Mouse (Mus musculus) G1E (cell line): ENCODE measurements around the gene Npy2r. TPM values are rescaled to one million over a fixed set of nuclear protein-coding genes. Genes with fewer than 3 reads are reported as not detected.

ENCODE experiments used
- ATAC-seq: 2 replicates; pipeline ENCODE4 v1.8.0; 2016; ENCODE audit warnings: mild to moderate bottlenecking; ENCODE audit not compliant: insufficient number of reproducible peaks, poor library complexity, low FRiP score, severe bottlenecking; ENCODE audit errors: extremely low read depth
- DNase-seq: peaks from one replicate; pipeline ENCODE4 v3.0.0; 2012; ENCODE audit warnings: low spot score
- H3K27me3 ChIP-seq: 2 replicates; pipeline ENCODE4 v1.6.1; 2012; ENCODE audit warnings: mild to moderate bottlenecking, low read length, inconsistent platforms; ENCODE audit not compliant: insufficient read depth
- H3K36me3 ChIP-seq: replicated peaks from 2 replicates; pipeline ENCODE3; 2012; ENCODE audit warnings: mild to moderate bottlenecking, inconsistent platforms
- H3K4me1 ChIP-seq: 2 replicates; pipeline ENCODE4 v1.6.1; 2012; ENCODE audit warnings: low read depth, low read length, inconsistent platforms, mixed read lengths; ENCODE audit not compliant: insufficient read depth
- H3K4me3 ChIP-seq: 2 replicates; pipeline ENCODE4 v1.5.1; 2012; ENCODE audit warnings: low read depth, mild to moderate bottlenecking, inconsistent platforms, low read length, moderate library complexity, mixed read lengths
- H3K9me3 ChIP-seq: replicated peaks from 2 replicates; pipeline ENCODE4 v1.6.1; 2012; ENCODE audit warnings: inconsistent platforms
- CTCF ChIP-seq: IDR thresholded peaks from 2 replicates; pipeline ENCODE4 v1.5.1; 2012; ENCODE audit warnings: low read depth, low read length, inconsistent platforms, mixed read lengths
- GATA1 ChIP-seq: IDR thresholded peaks from 2 replicates; pipeline ENCODE4 v1.6.1; 2012; ENCODE audit warnings: borderline replicate concordance, low read length, inconsistent platforms, mixed read lengths
- GATA2 ChIP-seq: IDR thresholded peaks from 2 replicates; pipeline ENCODE4 v1.6.1; 2012; ENCODE audit warnings: low read depth, low read length, inconsistent platforms, borderline replicate concordance
- POLR2AphosphoS5 ChIP-seq: IDR thresholded peaks from 2 replicates; pipeline ENCODE4 v1.6.1; 2012; ENCODE audit warnings: low read depth, low read length, inconsistent platforms; ENCODE audit not compliant: insufficient replicate concordance
- TAL1 ChIP-seq: conservative IDR thresholded peaks from 2 replicates; pipeline ENCODE4 v1.6.1; 2012; ENCODE audit warnings: low read depth, low read length, inconsistent platforms, mixed read lengths
- polyA plus RNA-seq: library from polyadenylated mRNA; stranded (reverse); fragments of >175 nt; gene quantifications from 2 replicates; pipeline ENCODE4 v1.2.3, GENCODE M21; 2012
- total RNA-seq, 2 experiments: library from RNA; stranded (forward) in 1 of 2; stranded (reverse) in 1 of 2; fragments of 200-1000 nt in 1 of 2; fragments of >200 nt in 1 of 2; fragmentation: Nextera tagmentation in 1 of 2; gene quantifications; 2 replicates each; pipeline ENCODE4 v1.2.3; 2014 to 2017

Npy2r gene
- total and polyA plus RNA-seq, 3 experiments = 0.16 TPM; not detected in 2

- Histone ChIP-seq H3K4me3 (no peak overlapping the region), H3K36me3 (no peaks in the 10 kb centered on the region), H3K27me3 (no peaks in the 10 kb centered on the region), H3K4me1 (no peaks in the 10 kb centered on the region), H3K9me3 (peaks cover 10% of the 10 kb centered on the region)
- TF ChIP-seq GATA1 (no peak), GATA2 (no peak), POLR2AphosphoS5 (no peak), CTCF (no peak), TAL1 (no peak)
- no peak for ATAC-seq
- DNase-seq = no peak
Observed at GRCm38 (mm10) chr3:82539951-82540350, 7.9 kb downstream of the Npy2r start.

GRCm38 (mm10) chr3:82524792-82525191, 23.1 kb downstream of the Npy2r start:
- no peaks in the 10 kb centered on the region for H3K36me3 ChIP-seq
- no peaks in the 10 kb centered on the region for H3K27me3 ChIP-seq
- ATAC-seq (no peak), DNase-seq (no peak)
- TF ChIP-seq GATA1 (no peak), GATA2 (no peak), CTCF (no peak), TAL1 (no peak), POLR2AphosphoS5 (no peak)
- H3K4me1 ChIP-seq = no peaks in the 10 kb centered on the region
- H3K4me3 ChIP-seq = no peak overlapping the region
- H3K9me3 ChIP-seq = no peaks in the 10 kb centered on the region

GRCm38 (mm10) chr3:82498006-82498405, 49.9 kb downstream of the Npy2r start:
- no peaks in the 10 kb centered on the region for H3K27me3 ChIP-seq
- H3K4me1 ChIP-seq = no peaks in the 10 kb centered on the region
- no peaks in the 10 kb centered on the region for H3K36me3 ChIP-seq
- no peaks in the 10 kb centered on the region for H3K9me3 ChIP-seq
- no peak for DNase-seq
- H3K4me3 ChIP-seq = no peak overlapping the region
- no peak for ATAC-seq
- TF ChIP-seq GATA2 = no peak
- no peak for TF ChIP-seq CTCF
- TF ChIP-seq POLR2AphosphoS5 = no peak
- no peak for TF ChIP-seq GATA1
- no peak for TF ChIP-seq TAL1

Other genes starting within 250 kb of the Npy2r start
- gene Map9, start 190.0 kb downstream of the Npy2r start, total RNA-seq (2014; fragmentation: Nextera tagmentation) = not detected in 2 replicates
- 0.22 and 0.41 TPM in 2 replicates for gene Map9, start 190.0 kb downstream of the Npy2r start, total RNA-seq (2017)
- gene Map9, start 190.0 kb downstream of the Npy2r start, polyA plus RNA-seq = not detected in 2 replicates